Mouse (Mus musculus) heart, adult 8-10 months (tissue): ENCODE results near the gene Ssr2. TPM values are rescaled to one million over a fixed set of nuclear protein-coding genes. Genes with fewer than 3 reads are reported as not detected.

Source experiments
- DNase-seq: peaks from one replicate; pipeline ENCODE4 v3.0.0; 2022; ENCODE audit warnings: low spot score
- microRNA-seq: library from miRNA; unstranded; fragments of <30 nt; microRNA quantifications from one replicate; pipeline ENCODE4 v1.2.0, GENCODE M21; 2022
- total RNA-seq, 4 experiments: library from RNA; stranded (reverse); gene quantifications; 2 replicates each; pipeline ENCODE4 v1.2.4; 2022

Ssr2 gene
- total RNA-seq, 4 experiments from 2014 or later, result 60.4 to 67.0 (median 64.4) TPM

- peak; percentile 68 for DNase-seq
These were observed 47.3 kb downstream of the Ssr2 start for GRCm38 (mm10) chr3:88622941-88623345.

- DNase-seq, result peak; percentile 50
These were observed 47.9 kb downstream of the Ssr2 start for GRCm38 (mm10) chr3:88623346-88624135.

GRCm38 (mm10) chr3:88624324-88624723 lies 48.6 kb downstream of the Ssr2 start:
- no peak for DNase-seq

DNA sequence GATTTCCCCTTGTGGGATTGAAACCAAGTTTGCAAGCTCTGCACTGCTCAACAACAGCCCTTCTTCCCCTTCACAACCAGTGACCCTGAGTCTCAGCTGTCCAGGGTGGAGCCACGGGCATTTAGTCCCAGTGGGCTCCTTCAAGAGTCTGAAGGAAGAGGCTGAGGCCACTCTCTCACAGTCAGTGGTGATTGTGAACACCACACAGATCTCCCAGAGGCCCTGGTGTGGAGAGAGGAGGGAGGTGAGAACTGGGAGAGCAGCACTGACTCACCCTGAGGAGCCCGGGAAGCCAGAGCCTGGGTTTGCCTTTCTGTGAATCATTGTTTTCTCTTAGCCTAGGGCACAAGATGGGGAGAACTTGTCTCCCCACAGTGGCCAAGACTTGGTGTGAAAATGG lies 49.3 kb downstream of the Ssr2 start:
- DNase-seq, result peak; percentile 55

GRCm38 (mm10) chr3:88625531-88625930 lies 49.9 kb downstream of the Ssr2 start:
- no peak for DNase-seq

- DNase-seq, result no peak
These were observed 50.6 kb downstream of the Ssr2 start for GRCm38 (mm10) chr3:88626316-88626715.

DNA sequence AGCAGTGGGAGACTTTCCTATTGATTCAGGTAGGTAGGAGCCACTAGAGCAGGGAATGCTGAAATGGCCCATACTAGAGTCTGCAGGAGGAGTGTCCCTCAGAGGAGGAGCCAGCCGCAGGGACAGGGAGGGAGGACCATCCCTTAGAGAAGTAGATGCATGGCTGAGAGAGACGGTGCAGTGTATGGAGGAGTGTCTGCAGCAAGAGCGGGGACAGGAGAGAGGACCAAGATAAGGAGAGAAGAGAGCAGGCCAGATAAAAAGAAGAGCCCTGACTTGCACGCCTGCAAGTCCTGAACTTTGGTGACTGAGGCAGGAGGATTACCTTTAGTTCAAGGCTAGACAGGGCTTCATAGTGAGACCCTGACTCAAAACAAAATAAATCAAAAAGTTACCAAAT lies 51.4 kb downstream of the Ssr2 start:
- no peak for DNase-seq

DNA sequence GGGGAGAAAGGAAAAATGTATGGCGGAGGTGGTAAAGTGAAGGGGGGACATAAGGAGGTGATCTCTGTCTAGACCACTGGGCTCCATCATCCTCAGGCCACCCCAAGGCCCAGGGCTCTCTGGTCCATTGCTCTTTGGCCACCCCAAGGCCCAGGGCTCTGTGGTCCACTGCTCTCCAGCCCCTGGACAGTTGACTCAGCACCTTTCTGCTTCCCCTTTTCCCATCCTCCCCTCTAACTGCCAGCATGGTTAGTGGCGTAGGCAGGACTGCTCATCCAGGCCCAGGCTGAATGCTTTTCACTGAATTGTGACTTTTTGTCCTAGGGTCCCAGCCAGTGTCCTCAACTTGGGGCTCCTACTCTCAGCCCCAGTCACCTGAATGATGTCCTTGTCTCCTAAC lies 51.9 kb downstream of the Ssr2 start:
- no peak for DNase-seq

GRCm38 (mm10) chr3:88628766-88629165 lies 53.1 kb downstream of the Ssr2 start:
- no peak for DNase-seq

GRCm38 (mm10) chr3:88629244-88629643 lies 53.6 kb downstream of the Ssr2 start:
- DNase-seq, result no peak

- DNase-seq, result no peak
These were observed 54.3 kb downstream of the Ssr2 start for GRCm38 (mm10) chr3:88630018-88630417.

DNA sequence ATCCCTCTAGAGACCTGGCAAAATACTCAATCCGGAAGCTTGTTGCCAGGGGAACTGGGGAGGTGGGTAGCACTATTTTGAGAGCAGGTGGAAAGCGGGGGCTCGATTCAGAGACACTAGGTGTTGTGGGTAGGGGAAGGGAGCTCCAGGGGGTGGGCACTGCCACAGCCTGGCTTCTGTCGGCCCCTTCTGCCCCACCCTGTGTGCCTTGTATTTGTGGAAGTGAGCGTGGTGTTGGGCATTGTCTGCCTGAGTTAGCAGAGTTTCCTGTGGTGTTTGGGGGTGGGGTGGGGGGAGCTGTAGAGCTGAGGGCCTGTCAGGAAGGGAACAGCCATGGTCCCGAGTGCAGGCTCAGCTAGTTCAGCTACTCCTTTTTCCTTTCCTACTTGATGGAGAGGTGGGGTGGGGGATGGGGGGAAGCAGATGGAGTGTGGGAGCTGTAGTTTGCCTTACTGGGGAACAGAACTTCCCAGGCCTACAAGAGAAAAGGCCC lies 55.2 kb downstream of the Ssr2 start:
- DNase-seq, result peak; percentile 58

DNA sequence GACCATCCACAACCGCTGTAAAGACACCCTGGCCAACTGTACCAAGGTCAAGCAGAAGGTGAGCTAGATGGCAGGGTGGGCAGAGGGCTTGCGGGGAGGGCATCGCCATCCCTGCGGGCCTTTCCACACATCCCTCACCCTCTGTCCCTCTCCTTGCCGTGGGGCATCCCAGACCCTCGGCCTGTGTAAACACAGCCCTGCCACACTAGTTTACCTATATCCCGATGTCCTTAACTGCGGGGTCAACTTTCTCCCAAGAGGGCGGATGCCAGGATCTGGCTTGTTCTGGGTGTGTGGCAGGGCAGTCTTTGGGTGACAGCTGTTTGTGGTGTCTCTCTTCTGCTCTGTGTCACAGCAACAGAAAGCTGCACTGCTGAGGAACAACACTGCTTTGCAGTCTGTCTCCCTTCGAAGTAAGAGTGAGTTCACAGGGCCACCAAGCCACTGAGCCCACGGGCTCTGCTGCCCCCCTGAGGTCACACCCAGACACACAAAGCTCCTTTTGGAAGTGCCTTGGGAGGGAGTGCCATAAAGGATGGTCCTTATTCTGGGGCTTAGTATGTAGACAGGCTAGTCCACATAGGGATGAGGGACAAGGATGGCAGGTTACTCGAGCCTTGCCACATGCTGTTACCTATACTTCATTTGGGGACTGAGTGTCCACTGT lies 56.4 kb downstream of the Ssr2 start:
- DNase-seq, result no peak

DNA sequence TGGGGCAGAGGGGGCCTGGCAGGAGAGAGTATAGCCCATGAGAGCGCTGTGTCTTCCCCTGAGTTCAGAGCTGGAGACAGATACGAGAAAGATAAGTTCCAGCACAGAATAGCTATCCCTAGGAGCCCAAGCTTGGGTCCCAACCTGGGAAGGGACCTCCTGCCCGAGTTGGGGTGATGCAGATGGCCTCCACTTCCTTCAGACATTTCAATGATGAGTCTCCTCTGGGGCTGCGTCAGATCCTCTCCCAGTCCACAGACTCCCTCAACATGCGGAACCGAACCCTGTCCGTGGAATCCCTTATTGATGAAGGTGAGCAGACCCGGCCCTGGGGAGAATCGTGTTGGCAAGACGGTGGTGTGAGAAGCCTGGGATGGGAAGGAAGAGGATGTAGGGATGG lies 57.4 kb downstream of the Ssr2 start:
- DNase-seq, result no peak

DNA sequence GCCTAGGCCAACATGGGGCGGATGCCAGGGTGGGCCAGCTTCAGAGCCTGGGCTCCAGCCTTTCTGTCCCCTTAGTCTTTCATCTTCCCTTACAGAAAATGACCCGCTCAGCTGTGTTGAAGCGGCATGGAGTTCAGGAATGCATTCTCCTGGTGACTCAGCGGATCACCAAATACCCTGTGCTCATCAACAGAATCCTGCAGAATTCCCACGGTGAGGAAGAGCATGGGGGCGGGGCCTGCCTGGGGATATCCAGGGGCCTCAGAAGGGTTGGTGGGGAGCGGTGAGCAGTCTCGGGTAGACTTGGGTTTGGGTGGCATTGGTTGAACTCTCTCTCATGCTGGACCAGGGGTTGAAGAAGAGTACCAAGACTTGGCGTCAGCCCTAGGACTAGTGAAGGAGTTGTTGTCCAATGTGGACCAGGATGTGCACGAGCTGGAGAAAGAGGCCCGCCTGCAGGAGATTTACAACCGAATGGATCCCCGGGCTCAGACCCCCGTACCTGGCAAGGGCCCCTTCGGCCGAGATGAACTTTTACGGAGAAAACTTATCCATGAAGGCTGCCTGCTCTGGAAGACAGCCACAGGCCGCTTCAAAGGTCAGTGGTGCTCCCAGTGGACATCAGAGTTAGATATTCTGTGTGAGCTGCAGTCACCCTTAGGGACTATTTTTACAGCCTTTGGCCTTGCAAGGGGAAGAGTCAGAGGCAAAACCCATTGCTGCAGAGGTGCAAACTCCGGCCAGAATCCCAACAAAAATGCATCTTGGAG lies 60.0 kb downstream of the Ssr2 start:
- DNase-seq, result no peak

DNA sequence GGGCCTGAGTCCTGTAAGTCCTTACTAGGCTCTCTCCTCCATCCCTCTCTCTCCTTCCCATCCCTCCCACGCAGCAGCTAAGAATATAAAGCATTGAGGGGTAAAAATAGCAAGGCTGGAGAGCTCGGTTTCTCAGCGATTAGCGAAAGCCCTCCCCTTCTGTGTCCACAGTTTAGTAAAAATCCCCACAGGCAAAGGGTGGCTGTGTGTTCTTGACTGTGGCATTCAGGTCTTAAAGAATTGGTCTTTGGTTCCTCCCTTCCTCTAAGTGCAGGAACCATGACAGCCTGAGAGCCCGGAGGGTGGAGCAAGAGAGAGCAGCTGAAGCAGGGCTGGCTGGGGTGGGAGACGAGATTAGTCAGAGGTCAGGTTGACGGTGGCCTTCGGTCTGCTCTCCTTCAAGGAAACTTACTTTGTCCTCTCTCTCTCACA lies 60.9 kb downstream of the Ssr2 start:
- no peak for DNase-seq

DNA sequence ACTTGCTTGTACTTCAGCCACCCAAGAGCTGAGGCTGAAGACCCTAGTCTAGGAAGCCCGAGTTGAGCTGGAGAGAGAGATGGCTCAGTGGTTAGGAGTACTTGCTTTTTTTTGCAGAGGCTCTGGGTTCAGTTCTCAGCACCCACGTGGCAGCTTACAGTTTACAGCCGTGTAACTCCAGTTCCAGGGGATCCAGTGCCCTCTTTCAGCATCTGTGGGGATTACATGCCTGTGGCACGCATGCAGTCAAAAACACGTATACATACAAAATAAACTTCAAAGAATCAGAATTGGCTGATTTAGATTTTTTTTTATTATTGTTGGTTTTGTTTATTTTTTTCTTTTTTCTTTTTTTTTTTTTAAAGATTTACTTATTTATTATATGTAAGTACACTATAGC lies 61.5 kb downstream of the Ssr2 start:
- DNase-seq, result no peak

Small RNA genes within 50 kb of the gene (microRNA-seq; reads per million reads assigned to microRNA genes)
- not detected for gene Mir1905

Other genes with a start within 250 kb of the Ssr2 start
- gene Tmem79, start 239.7 kb upstream of the Ssr2 start, total RNA-seq, result 1 to 10 TPM; 1.6 to 4.0 (median 2.0) TPM
- 10 to 100 TPM; 42.6 to 57.6 (median 56.5) TPM for gene Smg5, start 239.6 kb upstream of the Ssr2 start, total RNA-seq
- under 1 TPM in 3 of 4 experiments, not detected in 1; 0.53 to 0.85 (median 0.69) TPM for gene Paqr6, start 211.3 kb upstream of the Ssr2 start, total RNA-seq
- not detected for gene Bglap3, start 203.1 kb upstream of the Ssr2 start, total RNA-seq
- not detected for gene Bglap2, start 197.2 kb upstream of the Ssr2 start, total RNA-seq
- gene Bglap, start 191.4 kb upstream of the Ssr2 start, total RNA-seq, result not detected
- gene Pmf1, start 165.5 kb upstream of the Ssr2 start, total RNA-seq, result 10 to 100 TPM; 16.2 to 19.9 (median 16.7) TPM
- 10 to 100 TPM; 13.1 to 14.7 (median 14.1) TPM for gene Slc25a44, start 150.7 kb upstream of the Ssr2 start, total RNA-seq
- gene Sema4a, start 114.7 kb upstream of the Ssr2 start, total RNA-seq, result 1 to 10 TPM; 2.6 to 4.7 (median 3.8) TPM
- gene Lmna, start 65.9 kb upstream of the Ssr2 start, total RNA-seq, result 100 to 1,000 TPM; 112 to 127 (median 118) TPM
- under 1 TPM; 0.28 to 0.44 (median 0.33) TPM for gene Mex3a, start 43.5 kb upstream of the Ssr2 start, total RNA-seq
- not detected for gene Rab25, start 27.6 kb upstream of the Ssr2 start, total RNA-seq
- gene Lamtor2, start 22.8 kb upstream of the Ssr2 start, total RNA-seq, result 100 to 1,000 TPM; 104 to 116 (median 107) TPM
- 10 to 100 TPM; 68.8 to 90.5 (median 77.6) TPM for gene Ubqln4, start 22.1 kb upstream of the Ssr2 start, total RNA-seq
- gene Arhgef2, start 30.1 kb downstream of the Ssr2 start, total RNA-seq, result 10 to 100 TPM; 38.8 to 45.9 (median 41.4) TPM
- under 1 TPM in 1 of 4 experiments, not detected in 3; 0.23 TPM for gene Rxfp4, start 77.3 kb downstream of the Ssr2 start, total RNA-seq
- 10 to 100 TPM; 26.3 to 31.5 (median 27.8) TPM for gene Khdc4, start 109.9 kb downstream of the Ssr2 start, total RNA-seq
- 10 to 100 TPM; 61.8 to 76.1 (median 67.9) TPM for gene Rit1, start 141.0 kb downstream of the Ssr2 start, total RNA-seq
- 1 to 10 TPM; 6.4 to 9.0 (median 7.7) TPM for gene Syt11, start 199.3 kb downstream of the Ssr2 start, total RNA-seq